Mouse (Mus musculus) forebrain, embryonic 10.5 days (tissue): ENCODE measurements at regions not wholly inside any gene's neighbourhood (a gene's known extent, or its start where the extent isn't known, plus 50 kb on each side); places are given as distances from the start of the nearest gene placed in this dataset.

Source experiments
- DNase-seq: peaks from one replicate; pipeline ENCODE4 v3.0.0-alpha.2; 2017; ENCODE audit warnings: low spot score; ENCODE audit errors: extremely low spot score
- H3K27ac ChIP-seq: fragments of 300-500 bp; sonication (generic); 2 replicates; pipeline ENCODE4 v1.5.1; 2016; ENCODE audit warnings: mild to moderate bottlenecking
- H3K27me3 ChIP-seq: fragments of 300-500 bp; sonication (generic); 2 replicates; pipeline ENCODE4 v1.6.1; 2016; ENCODE audit warnings: mild to moderate bottlenecking; ENCODE audit not compliant: poor library complexity, severe bottlenecking
- H3K36me3 ChIP-seq: fragments of 300-500 bp; sonication (generic); replicated peaks from 2 replicates; pipeline ENCODE4 v1.6.1; 2016; ENCODE audit warnings: mild to moderate bottlenecking, moderate library complexity
- H3K4me1 ChIP-seq: fragments of 300-500 bp; sonication (generic); 2 replicates; pipeline ENCODE4 v1.6.1; 2016
- H3K4me3 ChIP-seq: fragments of 300-500 bp; sonication (generic); 2 replicates; pipeline ENCODE4 v1.5.1; 2016; ENCODE audit warnings: mild to moderate bottlenecking, moderate library complexity
- H3K9me3 ChIP-seq: fragments of 300-500 bp; sonication (generic); 2 replicates; pipeline ENCODE4 v1.6.1; 2016; ENCODE audit warnings: mild to moderate bottlenecking, moderate library complexity
- WGBS: fragments of 180-500 bp; shearing (Covaris S2); methylation state at CpG from one replicate; pipeline ENCODE4 v1.1.7; 2016; 5-methylcytosine and 5-hydroxymethylcytosine counted together

DNA sequence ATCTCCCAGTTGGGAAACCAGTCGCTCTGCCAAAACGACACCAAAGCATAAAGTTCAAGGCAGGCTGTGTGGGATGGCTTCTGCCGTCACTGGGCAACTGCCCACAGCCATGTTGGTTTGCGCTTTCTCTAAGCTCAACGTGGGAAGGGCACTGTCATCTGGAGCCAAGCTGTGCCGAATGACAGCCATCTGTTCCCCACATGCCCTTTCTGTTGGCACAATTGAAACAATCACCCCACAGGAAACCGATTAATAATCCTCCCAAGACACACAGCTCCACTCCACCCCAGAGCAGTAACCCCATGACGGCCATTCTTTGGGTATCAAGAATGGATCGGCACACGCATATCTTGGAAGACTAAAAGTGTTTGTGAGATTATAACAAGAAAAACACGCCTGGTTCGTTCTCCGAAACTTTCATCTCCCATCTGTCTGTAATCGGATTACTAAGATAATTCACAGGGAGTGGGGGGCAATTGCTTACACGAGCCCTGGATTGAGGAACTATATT, 52.0 kb upstream of the Foxn2 start:
- Histone ChIP-seq H3K4me1 (no peaks in the 10 kb centered on the region), H3K27ac (no peak overlapping the region), H3K27me3 (no peaks in the 10 kb centered on the region), H3K36me3 (no peaks in the 10 kb centered on the region), H3K9me3 (no peaks in the 10 kb centered on the region), H3K4me3 (no peak overlapping the region)
- DNase-seq = no peak
- 79% methylated on average over 15 of the region's 15 CpGs for WGBS

DNA sequence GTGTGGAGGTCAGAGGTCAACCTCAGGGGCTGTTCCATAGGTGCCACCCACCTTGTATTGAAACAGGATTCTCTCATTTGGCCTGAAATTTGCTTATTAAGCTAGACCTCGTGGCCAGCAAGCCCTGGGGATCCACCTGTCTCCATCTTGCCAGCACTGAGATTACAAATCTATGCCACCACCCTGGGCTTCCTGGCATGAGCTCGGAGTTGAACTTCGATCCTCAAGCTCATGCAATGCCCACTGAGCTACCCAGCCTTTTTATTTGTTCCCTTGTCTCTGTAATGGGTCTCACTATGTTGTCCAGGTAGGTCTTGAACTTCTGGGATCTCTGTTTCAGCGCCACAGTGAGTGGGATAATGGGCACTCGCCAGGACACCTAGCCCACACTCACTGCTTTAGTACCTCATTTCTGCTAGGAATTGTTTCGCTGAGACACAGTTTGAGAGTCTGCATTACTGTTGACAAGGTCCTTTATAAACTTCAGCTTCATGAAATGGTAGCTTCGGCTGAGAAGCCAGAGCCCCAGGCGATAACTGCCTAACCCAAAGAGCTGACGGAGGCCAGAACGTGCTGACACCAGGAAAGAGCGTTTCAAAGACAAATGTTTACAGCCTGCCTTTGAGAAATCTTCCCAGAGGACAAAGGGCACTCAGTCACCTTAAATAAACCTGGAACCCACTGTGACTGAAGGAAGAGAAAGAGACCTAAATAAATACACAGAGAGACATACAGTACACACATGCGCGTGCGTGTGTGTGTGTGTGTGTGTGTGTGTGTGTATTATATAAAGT, 50.6 kb upstream of the Foxn2 start:
- no peak for DNase-seq
- WGBS = 83% methylated on average over 14 of the region's 14 CpGs
- Histone ChIP-seq H3K36me3 (no peaks in the 10 kb centered on the region), H3K4me3 (no peak overlapping the region), H3K9me3 (no peaks in the 10 kb centered on the region), H3K27me3 (no peaks in the 10 kb centered on the region), H3K4me1 (no peaks in the 10 kb centered on the region), H3K27ac (no peak overlapping the region)
